Mouse (Mus musculus) myocyte (in vitro differentiated cells): ENCODE results near the gene Galk1.

Experiments
- MAX ChIP-seq: IDR thresholded peaks from one replicate; pipeline ENCODE4 v1.6.1; 2011; ENCODE audit warnings: low read depth, mild to moderate bottlenecking, control low read depth
- MYOD1 ChIP-seq, 3 experiments: IDR thresholded peaks; one replicate each; pipeline ENCODE4 v1.6.1; 2011; ENCODE audit warnings: control low read depth in 2 of 3, low read depth in 2 of 3, mild to moderate bottlenecking in 2 of 3, moderate library complexity in 1 of 3; ENCODE audit not compliant: insufficient read length in 2 of 3, control insufficient read depth in 1 of 3
- POLR2A ChIP-seq: IDR thresholded peaks from one replicate; pipeline ENCODE4 v1.6.1; 2011; ENCODE audit warnings: low read depth, mild to moderate bottlenecking, control low read depth, moderate library complexity; ENCODE audit not compliant: insufficient read length
- POLR2AphosphoS2 ChIP-seq: IDR thresholded peaks from one replicate; pipeline ENCODE4 v1.6.1; 2011; ENCODE audit warnings: low read depth, control low read depth; ENCODE audit not compliant: insufficient read length
- REST ChIP-seq: IDR thresholded peaks from one replicate; pipeline ENCODE4 v1.6.1; 2011; ENCODE audit warnings: mild to moderate bottlenecking, control low read depth, moderate library complexity; ENCODE audit not compliant: insufficient read depth, insufficient read length
- SRF ChIP-seq: IDR thresholded peaks from one replicate; pipeline ENCODE4 v1.6.1; 2011; ENCODE audit warnings: low read depth; ENCODE audit not compliant: control insufficient read depth, insufficient read length

DNA sequence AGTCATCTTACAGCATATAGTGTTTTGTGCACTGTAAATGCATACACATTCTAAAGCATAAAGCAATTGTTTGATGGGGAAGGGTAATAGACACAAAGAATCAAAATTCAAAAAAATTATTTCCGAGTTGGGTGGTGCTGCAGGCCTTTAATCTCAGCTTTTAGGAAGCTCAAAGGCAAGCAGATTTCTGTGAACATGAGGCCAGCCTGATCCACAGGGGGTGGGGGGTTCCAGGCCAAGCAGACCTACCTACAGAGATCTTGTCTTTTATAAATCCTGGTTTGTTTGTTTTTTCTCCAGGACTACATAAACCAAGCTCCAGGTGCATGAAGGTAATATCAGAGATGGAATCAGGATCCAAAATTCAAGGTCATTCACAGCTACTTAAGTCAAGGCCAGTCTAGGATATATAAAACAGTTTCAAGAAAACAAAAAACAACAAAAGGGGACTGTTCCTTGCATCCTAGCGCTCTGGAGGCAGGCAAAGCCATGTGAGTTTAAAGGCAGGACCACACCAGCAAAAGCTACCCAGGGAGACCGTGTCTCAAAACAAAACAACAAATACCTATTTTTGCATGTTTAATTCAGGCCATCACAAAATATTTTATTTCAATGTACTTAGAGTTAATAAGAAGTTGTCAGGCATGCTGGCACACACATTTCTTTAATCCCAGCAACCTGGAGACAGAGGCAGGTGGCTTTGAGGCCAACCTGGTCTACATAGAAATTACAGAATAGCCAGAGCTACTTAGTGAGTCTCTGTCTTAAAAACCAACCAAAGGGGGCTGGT is 12.7 kb upstream of the Galk1 start:
- TF ChIP-seq MYOD1 (IDR thresholded peaks at IDR 0.05; ENCODE audit: control insufficient read depth in 1 of 3, insufficient read length in 2 of 3, low read depth in 2 of 3) (no peak), POLR2A (no peak), POLR2AphosphoS2 (no peak), REST (no peak), MAX (no peak), SRF (no peak)
